Mouse (Mus musculus): ENCODE measurements around the gene Aox1.
A peak's percentile ranks its signal among the peaks of the same experiment; 100 is the strongest.
"Not testable (repeated sequence)": the region's sequence is repeated elsewhere in the genome, so short reads cannot be mapped to it uniquely, and the experiment has no call there.

The Aox1 gene

DNA sequence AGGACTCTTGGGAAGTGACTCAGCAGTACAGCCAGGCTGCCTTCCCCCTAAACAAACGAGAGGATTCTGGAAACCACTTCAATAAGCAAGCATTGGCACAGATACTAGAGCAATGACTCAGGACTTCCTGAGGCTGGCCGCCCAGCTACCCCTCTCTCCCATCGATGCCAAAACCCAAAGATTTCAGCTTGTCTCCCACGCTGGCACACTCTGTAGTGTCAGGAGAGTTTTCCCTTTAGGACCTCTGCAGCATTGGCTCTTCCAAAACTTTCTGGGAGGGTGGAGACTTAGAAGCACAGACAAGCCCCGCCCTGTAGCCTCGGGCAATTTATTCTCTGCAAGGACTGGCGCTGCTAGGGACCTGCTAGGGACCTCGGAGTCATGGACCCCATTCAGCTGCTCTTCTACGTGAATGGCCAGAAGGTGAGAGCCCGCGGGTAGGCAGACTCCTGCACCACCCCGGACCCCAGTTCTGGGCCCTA is at the start of gene Aox1:
Gene Aox1, plus strand, starts transcription at position 296 of the 482 bp plus-strand sequence.
- DNase-seq (ENCODE audit: low spot score): peak; percentile 29

DNA sequence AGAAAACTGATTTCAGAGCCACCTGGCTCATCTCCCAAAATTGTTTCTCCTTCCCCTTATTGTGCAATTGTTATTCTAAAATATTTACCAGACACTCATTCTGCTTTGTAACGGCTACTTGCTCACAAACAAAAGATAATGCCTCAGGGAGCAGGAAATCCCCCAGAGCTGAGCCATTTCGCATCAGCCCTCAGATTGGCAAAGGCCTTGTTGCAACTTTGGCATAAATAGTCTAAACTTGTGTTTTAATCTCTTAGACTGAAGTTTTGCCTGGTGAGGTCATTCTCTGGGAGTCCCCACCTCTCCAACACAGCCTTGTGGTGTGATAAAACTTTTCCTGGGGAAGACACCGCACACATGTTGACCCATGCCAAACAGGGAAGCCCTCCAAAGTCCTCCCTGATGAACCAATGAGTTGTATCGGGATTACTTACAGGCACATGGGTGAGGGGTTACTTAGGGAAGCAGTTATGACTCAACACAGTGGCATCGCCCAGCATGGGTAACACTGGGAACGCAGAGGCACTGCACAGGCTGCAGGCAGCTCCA is 40.6 kb upstream of the Aox1 start:
- DNase-seq (ENCODE audit: low spot score): no peak

DNA sequence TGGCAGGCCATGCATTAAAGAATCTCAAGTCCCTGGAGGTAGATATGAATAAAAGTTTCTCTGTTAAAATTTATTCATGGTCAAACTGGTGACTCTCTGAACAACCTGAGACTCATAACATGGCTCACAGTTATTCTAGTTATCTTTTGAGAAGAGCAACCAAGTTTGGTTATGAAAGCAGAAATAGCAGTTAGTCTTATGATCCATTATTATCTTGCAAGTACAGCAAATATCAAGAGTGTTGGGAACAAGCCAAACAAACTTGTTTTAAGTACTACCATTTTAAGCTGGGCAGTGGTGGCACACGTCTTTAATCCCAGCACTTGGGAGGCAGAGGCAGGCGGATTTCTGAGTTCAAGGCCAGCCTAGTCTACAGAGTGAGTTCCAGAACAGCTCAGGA is 38.5 kb upstream of the Aox1 start:
- no peak for DNase-seq (ENCODE audit: low spot score)

DNA sequence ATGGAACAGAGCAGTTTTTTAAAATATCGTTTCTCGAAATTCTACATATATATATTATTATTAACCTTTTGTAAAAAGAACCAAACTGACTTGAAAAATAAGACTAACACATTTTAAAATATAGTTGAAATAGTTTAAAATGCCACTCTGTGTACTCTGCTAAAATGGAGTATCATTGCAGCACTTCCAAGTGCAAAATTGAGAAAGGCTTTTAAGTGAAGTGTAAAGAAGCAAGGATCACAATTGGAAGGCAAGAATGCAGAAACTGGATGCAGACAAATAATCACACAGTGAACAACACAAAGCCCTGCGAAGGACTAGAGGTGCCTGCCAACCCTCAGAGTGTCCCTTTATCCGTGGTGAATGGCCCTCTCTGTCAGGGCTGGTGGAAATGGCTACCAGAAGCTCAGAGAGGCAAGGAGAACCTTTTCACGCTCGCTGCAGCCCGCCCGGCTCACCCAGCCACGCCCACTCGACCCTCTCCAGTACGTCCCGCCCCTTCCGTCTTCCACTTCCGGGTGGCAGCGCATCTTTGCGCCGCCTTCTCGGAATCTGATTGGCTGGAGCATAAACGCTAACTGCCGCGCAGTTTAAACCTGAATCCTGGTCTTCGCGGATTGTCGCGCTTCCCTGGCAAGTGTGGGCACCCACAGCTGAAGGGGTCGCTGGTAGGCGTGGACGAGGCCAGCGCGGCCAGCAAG is 34.1 kb upstream of the Aox1 start, which contains the start of gene Sgo2a:
Gene Sgo2a, plus strand, starts transcription at position 540 of the 701 bp plus-strand sequence.
- peak; percentile 67 for DNase-seq (ENCODE audit: low spot score)

DNA sequence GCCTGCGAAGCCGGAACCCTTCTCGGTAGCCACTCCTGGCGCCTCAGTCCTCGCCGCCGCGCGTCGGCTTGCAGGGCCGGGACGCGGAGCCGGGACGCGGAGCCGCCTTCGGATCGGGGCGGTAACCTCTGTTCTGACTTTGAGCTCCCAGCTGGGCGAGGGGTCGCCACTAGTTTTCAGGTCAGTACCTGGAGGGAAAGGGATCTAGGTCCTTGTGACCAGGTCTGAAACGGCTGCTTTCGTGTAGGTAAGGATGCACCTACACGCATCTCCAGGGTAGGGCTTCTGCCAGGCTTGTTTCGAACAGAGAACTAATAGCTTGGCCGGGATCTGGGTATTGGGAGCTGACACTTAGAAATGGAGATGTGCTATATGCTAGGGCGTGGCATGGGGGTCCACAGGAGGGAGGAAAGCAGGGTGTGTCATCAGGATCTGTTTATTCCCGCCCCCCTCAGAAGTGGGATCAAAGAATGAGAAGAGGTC is 33.6 kb upstream of the Aox1 start:
- DNase-seq (ENCODE audit: low spot score): no peak

DNA sequence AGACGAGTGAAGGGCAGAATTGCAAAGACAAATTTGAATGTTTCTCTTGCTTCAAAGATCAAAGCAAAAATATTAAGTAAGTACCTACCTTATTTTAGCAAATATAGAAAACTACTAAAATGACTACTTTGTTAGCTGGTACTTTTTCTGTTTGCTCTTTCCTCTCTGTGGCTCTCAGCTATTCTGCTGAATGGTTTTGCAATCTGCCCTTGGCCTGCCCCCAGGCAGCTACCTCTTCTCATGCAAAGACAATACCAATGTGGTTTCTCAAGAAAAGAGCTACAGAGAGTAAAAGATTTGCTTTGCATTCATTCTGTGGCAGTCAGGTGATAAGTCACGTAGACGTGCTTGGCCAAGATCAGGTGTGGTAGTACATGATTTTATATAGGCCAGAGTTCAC is 31.6 kb upstream of the Aox1 start:
- DNase-seq (ENCODE audit: low spot score): no peak

DNA sequence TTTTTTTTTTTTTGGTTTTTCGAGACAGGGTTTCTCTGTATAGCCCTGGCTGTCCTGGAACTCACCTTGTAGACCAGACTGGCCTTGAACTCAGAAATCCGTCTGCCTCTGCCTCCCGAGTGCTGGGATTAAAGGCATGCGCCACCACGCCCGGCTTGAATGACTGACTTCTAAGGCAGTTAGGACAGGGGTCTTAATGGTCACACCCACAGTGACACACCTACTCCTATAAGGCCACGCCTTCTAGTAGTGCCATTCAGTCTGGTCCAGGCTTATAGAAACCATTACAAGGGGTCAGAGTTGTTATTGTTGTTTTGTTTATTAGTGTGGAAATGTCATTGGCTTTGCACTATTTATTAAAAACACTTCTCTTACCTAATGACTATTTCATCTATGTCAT is 23.3 kb upstream of the Aox1 start:
- not testable (repeated sequence) for DNase-seq (ENCODE audit: low spot score)

DNA sequence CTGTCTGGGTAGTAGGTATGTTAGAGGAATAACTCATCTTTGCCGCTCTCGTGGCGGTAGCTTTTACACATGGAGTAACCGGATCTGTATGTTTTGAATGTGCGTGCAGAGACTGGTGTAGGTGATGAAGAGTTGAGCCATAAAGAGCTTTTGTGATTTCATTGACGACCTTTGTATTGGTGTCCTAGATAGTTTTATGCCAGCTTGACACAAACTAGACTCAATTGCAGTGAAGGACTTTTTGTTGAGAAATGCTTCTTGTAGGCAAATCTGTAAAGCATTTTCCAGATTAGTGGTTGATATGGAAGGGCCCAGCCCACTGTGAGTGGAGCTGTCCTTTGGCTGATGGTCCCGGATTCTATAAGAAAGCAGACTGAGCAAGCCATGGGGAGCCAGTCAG is 10.9 kb upstream of the Aox1 start, which contains the start of gene Kctd18:
Gene Kctd18, minus strand, starts transcription at position 101 of the 400 bp plus-strand sequence.
- no peak for DNase-seq (ENCODE audit: low spot score)

DNA sequence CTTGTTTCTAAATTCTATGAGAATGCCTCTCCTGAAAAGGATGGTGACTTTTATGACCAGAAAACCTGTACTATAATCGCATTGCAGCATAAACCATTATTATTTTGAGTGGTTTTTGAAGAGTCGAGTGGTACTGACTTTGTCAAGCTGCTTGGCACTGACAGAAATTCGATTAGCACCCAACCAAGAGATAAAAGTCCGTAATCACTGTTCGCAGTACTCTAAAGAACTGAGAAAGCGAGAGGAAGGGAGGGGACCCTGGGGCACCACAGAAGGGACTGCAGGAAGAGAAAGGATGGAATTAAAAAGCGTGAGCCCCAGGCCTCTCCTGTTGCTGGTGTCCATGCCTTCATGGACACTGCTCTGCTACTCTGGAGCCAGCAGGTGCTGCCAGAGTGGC is 2.0 kb upstream of the Aox1 start:
- no peak for DNase-seq (ENCODE audit: low spot score)

DNA sequence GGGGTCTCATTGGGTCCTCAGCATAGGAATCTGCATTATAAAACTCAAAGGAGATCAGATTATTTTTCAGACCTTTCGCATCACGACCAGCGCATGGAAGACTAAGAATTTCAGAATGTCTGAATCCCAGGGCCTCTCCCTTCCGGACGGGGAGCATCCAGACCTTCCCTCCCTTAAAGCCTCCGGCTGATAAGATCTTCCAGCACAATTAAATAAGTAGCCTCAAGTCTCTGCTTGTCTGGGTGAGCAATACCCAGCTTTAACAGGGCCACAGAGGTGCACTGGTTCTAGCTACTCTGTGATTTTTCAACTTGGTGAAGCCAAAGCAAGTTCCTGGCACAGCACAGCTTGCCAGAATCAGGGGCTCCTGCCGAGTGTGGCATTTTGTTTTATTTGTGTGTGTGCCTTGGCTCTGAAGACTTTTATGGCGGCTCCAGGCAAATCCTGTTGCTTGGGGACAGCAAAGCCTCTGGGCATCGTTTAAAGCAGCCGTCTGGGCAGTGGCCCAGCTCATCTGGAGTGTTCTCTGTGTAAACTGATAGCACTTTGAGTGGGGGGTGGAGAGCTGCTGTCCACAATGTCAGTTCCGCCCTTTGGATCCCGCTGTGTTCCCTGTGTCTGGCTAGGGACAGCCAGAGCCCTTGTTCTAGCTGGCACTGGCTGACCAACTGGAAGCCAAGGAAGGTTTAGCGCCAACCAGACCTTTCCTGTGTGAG is 583 bp downstream of the Aox1 start:
- DNase-seq (ENCODE audit: low spot score): peak; percentile 29

DNA sequence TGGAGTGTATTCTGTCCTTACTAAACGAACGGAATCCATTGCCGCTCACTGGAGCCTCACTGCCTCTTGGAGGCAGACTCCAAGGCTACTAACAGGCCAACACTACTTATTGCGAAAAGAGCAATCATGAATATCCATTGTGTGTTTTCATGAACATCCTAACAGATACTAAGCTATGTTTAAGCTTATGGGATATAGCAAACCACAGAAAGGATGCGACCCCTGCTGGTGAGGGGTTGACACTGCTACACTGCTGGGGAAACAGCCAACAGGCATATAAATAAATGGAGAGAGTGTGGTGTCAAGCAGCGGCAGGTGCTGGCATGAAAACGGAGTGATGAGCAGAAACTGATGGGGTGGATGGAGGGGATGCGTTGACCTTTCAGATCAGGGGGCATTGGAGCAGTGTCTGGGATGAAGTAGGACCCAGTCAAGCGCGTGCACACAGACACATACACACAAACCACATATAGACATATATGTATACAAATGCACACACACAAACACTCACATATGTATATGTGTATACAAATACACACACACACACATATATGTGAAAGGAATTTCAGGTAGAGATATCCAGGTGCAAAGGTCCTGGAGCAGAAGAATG is 1.5 kb downstream of the Aox1 start:
- peak; percentile 18 for DNase-seq (ENCODE audit: low spot score)

DNA sequence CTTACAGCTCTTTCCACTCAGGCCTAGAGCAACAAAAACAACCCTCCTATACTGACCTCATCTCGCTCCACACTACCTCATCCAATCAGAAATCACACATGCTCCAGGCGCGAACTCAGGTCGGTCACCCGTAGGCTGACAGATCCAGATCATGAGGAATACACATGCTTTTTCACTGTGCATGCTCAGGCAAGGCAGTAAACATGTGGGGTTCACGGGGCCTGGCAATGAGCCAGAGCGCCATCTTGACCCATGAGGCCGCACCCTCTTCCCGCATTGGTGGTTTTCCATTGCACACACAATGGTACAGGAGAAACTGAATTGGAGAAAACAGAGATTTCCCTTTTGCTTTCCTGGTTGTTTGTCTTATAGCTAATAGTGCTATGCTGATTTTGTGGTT is 7.6 kb downstream of the Aox1 start:
- not testable (repeated sequence) for DNase-seq (ENCODE audit: low spot score)

DNA sequence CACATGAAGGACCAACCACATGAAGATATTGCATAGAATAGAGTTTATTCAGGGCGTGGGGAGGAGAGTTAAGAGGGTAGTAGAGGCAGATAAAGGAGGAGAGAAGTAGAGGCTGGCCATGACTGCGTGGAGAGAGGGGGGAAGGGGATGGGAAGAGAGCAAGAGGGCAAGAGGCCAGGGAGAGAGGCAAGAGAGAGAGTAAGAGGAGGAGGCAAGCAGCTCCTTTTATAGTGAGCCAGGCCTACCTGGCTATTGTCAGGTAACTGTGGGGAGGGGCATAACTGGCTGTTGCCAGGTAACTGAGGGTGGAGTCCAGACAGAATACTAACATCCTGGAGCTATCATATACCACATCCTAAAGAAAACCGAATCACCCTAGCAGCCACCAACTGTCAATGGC is 15.3 kb downstream of the Aox1 start:
- DNase-seq (ENCODE audit: low spot score): no peak

DNA sequence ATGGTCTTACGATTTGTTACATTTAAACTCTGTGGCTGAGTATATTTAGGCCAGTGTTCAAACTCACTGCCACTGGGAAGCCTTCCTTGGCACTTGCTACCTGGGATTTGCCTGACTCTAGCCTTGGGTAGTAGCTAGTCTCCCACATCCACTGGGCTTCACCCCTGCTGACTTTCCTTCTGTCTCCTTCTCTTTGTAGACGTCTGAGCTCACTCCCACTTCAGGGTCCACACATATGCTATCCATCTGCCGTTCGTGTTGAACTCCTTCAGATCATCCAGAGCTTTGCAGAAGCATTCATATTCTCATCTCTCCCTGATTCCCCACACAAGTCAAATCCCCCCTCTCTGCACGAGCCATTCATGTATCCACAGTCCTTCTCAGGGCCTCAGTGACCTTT is 15.8 kb downstream of the Aox1 start:
- DNase-seq (ENCODE audit: low spot score): no peak

DNA sequence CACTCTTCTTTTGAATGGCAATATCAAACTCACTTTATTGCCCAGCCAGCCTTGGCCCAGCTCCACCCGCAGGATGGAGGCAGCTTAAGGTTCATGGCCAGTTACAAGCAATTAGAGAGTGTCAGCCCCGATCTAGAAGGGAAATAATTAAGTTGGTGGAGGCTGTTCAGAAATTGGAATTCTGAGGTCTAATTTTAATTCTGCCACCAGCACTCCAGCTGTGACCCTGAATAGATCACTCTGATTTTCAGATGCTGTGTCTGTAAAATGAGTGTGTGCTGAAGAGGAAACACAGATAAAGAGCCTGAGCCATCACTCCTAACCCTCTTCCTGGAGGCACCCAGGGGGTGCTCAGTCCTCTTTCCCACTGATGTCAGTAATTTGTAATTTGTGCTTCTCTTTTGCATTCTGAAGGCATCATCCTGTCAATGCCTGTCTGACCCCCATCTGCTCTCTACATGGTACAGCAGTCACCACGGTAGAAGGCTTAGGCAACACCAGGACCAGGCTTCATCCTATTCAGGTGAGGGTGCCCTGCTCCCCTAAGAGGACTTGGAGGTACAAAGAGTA is 17.1 kb downstream of the Aox1 start:
- DNase-seq (ENCODE audit: low spot score): no peak

DNA sequence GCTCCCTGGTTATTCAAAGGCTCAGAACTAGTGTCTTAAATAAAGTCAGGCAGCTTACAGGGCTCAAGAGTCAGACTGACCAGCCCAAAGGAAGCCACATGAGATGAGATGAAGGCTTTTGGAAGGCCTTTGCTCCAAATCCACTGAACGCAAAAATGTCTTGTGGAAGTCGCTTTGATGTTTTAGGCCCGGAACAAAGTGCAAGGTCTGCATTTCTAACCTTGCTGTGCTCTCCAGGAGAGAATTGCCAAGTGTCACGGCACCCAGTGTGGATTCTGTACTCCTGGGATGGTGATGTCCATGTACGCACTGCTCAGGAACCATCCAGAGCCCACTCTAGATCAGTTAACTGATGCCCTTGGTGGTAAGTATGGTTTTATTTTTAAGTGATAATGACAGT is 19.4 kb downstream of the Aox1 start:
- no peak for DNase-seq (ENCODE audit: low spot score)

DNA sequence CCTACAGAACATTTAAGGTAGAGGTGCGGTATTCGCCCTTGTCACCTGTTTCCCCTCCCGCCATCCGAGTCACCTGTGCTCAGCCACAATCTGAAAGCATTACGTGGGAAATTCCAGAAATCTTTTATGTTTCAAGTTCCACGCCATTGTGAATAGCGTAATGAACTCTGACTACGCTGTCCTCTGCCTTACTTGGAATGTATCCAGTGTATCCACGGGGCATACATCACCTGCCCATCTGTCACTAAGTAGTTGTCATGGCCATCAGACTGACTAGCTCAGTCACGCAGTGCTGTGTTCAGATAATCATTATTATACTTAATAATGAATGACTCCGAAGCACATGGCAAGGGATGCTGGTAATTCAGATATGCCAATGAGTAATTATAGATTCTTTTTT is 25.9 kb downstream of the Aox1 start:
- no peak for DNase-seq (ENCODE audit: low spot score)

DNA sequence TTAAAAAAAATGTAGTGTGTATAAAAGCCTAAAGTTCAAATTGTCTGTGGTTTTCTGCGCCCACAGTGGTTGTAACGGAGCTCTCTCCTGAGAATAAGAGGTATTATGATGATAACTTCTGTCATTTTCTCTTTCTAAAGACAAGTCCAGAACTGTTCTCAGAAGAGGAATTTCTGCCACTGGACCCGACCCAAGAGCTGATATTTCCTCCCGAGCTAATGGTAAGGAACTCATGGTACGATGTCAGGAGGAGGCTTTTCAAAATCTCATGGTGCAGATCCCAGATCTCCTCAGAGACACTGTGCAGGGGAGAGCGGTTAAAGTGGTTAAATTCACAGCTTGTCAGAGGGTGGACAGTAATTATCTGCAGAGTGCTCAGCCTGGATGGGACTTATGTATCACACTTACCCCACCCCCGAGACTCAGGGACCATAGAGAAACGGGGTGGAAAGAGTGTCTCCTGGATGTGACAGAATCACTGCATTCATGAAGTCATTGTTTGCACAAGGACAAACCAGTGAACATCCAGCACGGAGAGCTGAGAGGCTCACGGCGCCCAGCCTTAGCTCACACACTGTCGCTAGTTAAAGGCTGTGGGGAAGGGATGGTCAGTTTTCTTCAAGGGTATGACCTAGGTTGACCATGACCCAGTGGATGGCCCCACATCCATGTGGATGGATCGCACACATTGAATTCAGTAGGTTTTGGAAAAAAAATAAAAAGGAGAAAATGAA is 26.5 kb downstream of the Aox1 start:
- no peak for DNase-seq (ENCODE audit: low spot score)

DNA sequence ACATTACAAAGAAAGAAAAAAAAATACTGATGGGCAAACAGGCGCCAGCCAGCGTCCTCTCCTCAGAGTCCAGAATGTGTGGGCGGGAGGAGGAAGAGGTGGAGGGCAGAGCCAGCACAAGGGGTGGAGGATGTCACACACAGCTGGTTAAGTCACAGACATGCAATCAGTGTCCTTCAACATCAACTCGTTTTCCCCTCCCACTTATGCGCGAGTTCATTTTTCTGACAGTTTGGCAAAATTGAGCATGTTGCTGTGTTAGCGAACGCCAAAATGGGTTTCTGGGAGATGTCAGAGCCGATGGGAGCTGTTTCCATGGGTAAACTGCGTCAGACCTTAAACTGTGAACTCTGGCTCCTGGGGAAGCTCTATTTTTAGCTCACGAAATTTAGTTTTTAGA is 27.2 kb downstream of the Aox1 start:
- DNase-seq (ENCODE audit: low spot score): no peak

DNA sequence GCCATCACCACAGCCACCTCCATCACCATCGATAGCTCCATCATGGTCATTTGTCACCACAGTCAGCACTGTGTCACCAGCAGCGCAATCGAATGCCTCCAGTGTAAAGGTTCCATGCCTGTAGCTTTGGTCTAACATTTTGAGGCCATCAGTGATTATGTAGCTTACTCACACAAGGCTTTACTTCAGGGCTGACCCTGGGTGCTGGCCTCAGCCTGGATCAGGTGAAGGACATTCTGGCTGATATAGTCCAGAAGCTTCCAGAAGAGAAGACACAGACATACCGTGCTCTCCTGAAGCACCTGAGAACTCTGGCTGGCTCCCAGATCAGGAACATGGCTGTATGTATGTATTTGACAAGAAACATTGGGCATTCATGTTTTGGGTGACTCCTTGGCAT is 29.1 kb downstream of the Aox1 start:
- DNase-seq (ENCODE audit: low spot score): no peak

DNA sequence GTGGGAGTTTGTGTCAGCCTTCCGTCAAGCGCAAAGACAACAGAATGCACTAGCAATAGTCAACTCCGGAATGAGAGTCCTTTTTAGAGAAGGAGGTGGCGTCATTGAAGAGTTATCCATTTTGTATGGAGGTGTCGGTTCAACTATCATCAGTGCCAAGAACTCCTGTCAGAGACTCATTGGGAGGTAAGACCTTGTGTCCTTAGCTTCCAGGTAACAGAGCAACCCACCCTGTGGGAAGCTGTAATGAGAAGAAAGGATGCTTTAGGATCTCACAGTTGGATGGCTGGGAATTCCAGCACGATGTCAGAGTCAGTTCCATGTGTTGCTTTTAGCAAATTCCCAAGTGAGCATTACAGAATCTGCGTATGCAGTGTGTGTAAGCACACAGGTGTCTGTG is 32.4 kb downstream of the Aox1 start:
- no peak for DNase-seq (ENCODE audit: low spot score)

DNA sequence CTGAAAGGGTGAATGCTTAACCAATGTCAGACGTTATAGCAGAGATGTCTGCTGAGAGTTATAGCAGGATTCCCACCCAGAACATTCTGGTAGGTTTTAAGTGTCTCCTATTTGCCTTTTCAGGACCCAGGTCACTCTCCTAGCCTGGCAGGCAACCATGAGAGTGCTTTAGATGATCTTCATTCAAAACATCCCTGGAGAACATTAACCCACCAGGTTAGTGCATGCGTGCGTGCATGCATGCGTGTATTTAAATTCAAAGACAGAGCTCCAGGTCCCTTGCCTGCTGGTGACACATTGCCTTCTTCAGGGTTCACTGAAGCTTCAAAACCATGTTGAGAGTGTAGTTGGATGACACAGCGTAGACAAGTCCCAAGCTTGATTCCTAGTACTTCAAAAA is 35.4 kb downstream of the Aox1 start:
- DNase-seq (ENCODE audit: low spot score): no peak

Data from ovary, postnatal 10 days (tissue).